Mouse (Mus musculus) adrenal gland, adult 8-10 months (tissue): ENCODE measurements around the gene Mical3. TPM values are rescaled to one million over a fixed set of nuclear protein-coding genes. Genes with fewer than 3 reads are reported as not detected.
A peak's percentile ranks its signal among the peaks of the same experiment; 100 is the strongest.

Source experiments
- DNase-seq: peaks from one replicate; pipeline ENCODE4 v3.0.0; 2022
- total RNA-seq, 4 experiments: library from RNA; stranded (reverse); gene quantifications; 2 replicates each; pipeline ENCODE4 v1.2.4; 2022

Gene Mical3
- total RNA-seq, 4 experiments from 2014 or later = 41.6 to 78.2 (median 55.4) TPM

DNA sequence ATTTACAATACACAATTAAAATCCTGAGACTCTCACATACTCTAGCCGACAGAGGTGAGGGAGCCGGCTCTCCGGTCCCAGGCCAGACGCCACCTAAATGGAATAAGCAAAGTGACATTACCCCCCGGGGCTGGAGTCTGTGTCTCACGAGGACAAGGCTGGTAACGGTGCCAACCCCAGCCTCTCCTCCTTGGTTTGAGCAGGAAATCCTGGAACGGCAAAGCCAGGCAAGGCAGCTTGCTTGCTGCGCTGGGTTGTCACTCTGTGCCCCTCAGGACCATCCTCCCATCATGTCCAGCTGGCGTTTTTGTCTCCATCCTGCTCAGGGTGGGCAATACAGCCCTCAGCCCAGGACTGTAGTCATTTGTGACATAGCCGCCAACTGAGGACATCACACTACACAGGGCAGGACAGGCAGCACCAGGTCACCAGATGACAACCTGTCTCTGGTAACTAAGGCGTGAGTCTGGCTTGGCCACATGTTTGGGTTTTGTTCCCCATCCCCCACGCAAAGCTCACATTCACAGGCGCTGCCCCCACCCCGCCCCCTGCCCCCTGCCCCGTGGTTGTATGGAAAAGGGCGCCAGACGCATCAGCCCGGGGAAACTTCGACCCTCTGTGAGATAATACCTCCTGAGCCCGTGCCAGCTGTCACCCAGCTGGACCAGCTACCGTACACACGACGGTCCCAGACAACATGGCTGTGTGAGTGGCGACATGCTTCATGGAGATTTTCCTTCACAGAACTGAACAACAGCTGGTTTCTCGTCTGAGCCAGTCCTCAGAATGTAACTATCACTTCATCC lies 49.3 kb downstream of the Mical3 start:
- no peak for DNase-seq

DNA sequence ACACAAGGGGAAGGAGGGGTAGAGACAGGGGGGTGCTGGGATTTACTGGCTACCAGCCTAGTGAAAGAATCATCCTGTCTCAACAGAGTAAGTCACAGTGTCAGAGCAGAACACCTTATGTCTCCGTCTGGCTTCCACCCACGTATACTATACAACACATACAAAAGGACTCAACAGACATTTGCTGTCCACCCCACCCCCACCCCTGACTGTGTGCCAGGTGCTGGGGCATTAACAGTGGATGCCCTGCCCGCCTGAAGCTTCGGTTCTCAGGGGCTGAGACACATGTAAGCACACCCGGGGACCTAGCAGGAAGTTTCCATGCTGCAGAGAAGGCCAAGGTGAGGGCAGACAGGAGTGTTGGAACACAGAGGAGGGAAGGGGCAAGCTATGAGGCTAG lies 52.6 kb downstream of the Mical3 start:
- DNase-seq = no peak

DNA sequence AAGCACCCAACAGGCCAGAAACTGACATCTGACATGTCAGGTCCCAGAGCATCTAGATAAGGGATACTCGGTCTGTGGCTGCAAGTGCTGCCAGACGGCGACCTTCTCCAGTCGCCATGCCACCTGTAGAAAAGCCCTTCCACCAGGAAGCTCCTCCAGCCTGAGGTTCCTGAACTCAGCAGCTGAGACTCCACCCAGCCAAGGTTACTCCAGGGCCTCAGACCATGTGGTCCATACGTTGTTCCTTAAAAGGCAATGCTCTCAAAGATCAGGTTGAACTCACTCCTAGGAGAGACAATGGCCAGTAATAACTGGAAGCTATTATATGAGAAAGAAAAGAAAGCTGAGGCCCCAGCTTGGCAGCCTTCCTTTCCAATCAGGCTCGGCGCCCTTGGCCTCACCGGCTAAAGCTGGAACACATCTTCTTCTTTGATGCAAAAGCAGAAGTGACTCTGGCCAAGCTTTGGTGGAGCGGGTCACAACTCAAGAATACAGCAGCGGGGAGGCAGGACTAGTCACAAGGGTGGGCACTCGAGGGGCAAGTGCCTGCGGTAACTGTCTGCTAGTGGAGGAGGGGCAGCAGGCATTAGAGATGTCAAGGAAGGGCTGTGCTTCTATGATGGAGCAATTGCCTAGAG lies 53.8 kb downstream of the Mical3 start:
- no peak for DNase-seq

DNA sequence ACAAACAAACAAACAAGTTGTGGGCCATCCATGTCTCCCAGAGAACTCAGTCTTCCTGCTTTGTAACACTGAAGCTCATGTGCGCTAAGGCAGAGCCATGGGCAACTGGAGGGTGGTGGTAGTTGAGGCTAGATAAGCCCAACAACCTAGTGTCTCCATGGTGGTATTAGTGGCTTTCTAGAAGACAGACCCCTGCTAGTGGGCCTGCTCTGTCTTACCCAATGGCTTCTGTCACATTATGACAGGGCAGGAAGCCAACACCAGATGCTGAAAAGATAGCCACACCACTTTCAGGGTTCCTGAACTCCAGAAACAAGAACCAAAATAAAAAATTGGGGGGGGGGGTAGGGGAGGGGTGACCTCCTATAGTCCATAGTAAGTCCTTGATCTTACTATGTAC lies 55.0 kb downstream of the Mical3 start:
- no peak for DNase-seq

DNA sequence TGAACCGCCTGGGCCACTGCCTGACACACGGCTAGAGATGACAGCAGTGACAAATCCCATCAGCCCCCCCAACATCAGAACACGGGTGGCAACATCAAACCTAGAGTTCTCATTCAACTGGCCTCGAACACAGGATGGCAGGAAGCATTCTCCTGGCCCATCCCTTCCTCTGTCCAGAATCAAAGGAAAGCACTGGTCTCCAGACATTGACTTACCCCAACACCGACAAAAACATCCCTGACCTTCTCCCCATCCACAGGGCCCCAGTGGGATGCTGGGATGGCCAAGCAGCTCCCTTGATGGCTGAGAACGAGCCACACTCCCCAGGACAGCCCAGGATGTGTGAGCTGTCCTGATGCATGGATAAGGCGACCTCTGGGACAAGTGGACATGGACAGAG lies 57.5 kb downstream of the Mical3 start:
- DNase-seq = no peak

DNA sequence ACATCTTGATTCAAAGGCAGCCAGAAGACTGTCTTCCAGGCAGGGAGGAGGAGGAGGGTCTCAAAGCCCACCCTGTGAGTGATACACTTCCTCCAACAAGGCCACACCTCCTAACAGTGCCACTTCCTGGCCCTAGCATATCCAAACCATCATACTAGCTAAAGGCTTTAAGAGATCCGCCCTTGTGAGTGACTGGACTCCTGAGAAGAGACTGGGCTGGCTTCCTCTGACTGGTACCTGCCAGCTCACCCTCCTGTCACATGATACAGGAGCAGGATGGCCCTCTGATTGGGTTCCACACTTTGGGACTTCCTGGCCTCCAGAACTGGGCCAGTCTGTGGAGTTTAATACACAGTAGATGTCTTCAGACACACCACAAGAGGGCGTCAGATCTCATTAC lies 58.2 kb downstream of the Mical3 start:
- DNase-seq = no peak

DNA sequence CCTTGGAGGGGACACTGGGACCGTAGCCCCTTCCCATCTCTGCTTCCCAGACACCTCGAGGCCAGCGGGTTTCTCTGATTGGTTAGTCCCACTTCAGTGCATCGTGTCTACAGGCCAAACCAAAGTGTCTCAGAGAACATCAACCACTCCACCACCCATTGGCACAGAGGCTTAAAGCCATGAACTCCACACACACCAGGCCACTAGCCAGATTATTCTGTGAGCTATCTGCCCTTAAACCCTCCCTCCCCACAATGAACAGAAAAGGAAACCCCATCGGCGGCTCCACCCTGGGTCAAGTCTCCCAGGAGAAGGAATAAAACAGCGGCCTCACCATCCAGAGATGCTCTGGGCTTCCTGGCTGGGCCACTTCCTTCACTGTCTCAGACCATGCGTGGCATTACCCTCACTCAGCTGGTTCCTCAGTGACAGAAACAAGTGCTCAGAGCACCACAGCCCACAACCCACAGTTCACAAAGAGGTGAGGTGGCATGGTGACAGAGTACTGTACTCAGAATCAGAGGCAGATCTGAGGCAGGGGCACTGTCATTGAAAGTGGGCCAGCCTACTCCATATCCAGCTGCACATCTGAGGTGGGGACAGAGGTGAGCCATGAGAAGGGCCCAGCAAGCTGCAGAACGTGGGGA lies 60.1 kb downstream of the Mical3 start:
- DNase-seq = no peak

DNA sequence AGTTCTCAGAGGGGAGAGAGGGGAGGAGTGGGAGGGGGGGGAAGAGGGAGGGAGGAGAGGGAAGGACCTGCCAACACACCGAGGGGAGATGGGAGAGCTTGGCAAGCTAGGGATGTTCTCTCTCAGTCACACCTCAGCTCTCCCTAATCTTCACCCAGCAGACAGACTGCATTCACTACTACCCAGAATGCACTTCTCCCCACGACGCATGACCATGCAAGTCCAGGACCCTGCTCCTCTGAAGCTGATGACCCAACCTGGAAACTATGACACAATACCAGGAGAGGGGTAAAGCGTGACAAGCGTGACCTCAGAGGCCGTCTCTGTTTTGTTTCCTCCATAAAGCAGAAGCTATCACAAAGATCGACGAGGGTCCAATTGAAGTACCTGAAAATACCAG lies 61.6 kb downstream of the Mical3 start:
- DNase-seq = no peak

DNA sequence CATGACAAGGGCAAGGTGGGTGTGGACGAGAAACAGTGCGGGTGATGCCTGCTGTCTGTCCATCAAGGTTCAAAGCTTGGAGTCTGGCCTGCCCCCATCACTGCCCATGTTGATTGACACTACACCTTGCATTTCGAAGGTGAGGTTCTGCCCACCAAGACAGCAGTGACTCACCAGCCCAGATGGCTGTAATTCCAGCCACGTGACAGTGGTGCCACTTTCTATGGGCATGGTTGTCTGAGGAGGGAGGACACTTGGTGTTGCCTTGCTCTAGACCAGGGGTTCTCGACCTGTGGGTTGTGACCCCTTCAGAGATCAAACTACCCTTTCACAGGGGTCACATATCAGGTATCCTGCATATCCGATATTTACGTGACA lies 62.7 kb downstream of the Mical3 start:
- no peak for DNase-seq

GRCm38 (mm10) chr6:121067426-121068086 lies 63.2 kb downstream of the Mical3 start:
- DNase-seq = no peak

DNA sequence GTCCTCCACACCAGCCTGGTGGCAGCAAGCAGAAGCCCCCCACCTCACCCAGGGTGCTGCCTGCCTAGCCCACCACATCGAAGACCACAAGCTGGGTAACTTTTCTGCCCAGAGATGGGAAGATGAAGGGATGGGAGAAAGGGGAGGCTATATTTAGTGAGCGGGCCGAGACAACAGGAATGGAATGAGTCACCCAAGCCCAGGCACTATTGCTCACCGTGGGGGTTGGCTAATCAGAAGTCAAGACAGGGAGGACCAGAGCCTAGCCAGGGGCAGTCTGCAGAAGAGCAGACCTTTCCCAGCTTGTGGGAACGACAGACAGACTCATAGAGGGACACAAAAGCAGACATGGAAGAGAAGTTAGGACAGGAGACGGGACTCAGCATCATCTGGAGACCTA lies 64.0 kb downstream of the Mical3 start:
- peak; percentile 40 for DNase-seq

DNA sequence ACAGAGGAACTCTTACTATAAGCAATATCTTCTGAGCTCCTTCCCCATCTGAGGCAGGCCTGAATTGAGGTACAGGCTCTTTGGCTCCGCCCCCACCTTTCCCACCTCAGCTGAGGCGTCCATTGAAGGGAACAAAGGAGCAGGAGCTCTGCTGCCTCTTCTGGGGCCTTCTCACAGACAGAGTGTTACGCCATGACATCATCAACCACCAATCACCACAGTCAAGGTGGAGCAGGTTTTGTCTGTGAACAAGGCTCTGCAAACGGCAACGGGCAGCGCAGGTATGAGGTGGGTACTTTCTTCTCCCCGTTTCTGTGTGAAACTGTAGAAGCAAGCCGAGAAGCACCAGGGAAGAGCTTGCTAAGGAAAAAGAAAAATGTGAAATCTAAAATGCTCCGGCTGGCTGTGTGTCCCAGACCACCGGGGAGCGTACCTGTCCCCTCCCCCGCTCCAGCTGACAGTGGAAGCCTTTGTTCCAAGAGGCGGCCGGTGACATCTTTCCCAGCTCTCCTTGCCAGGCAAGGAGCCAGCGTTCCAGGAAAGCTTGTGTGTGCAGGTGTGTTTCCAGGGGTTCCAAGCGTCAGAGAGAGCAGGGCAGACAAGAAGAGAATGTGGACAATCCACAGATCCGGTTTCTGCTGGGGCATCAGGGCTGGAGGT lies 66.3 kb downstream of the Mical3 start:
- DNase-seq = no peak

DNA sequence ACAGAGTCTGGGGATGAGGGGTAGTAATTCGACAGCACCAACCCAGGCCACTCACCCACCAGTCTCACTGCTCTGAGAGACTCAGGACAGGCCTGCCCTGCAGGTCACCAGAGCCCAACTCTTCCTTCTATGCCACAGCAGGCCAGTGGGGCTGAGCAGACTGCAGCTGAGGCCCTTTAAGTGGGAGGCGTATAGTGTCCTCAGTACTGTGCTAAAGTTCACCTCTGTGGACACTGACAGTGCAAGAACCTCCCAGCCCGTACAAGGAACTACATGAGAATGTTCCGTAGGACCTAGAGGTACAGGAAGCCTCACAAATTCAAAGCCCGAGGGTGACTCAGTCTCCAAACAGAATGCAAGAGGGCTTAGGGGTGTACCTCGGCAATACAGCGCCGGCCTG lies 67.0 kb downstream of the Mical3 start:
- no peak for DNase-seq

DNA sequence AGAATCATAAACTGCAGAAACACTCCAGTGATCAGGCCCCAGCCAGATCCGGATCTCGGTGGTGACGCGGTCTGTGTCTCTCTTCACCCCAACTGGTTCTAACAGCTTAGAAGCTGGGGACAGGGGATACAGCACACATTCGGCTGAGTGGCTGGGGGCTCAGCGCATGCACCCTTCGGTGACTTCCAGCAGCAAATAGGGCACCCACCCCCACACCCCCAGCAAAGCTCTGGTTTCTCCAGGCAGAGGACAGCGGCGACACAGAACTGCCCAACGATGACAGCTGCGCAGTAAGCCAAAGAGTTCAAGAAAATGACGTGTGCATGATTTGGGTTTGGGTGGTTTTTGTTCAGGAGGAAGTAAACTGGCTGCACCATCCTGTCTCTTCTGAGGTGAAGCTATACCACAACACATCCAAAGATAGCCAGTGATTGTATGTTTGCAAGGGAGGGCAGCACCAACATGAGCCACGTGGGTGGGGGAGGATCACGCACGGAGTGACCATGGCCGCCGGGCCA lies 67.8 kb downstream of the Mical3 start:
- DNase-seq = no peak

GRCm38 (mm10) chr6:121058039-121058438 lies 72.8 kb downstream of the Mical3 start:
- DNase-seq = no peak

GRCm38 (mm10) chr6:121057181-121057956 lies 73.4 kb downstream of the Mical3 start:
- peak; percentile 30 for DNase-seq

GRCm38 (mm10) chr6:121055496-121055895 lies 75.3 kb downstream of the Mical3 start:
- no peak for DNase-seq

DNA sequence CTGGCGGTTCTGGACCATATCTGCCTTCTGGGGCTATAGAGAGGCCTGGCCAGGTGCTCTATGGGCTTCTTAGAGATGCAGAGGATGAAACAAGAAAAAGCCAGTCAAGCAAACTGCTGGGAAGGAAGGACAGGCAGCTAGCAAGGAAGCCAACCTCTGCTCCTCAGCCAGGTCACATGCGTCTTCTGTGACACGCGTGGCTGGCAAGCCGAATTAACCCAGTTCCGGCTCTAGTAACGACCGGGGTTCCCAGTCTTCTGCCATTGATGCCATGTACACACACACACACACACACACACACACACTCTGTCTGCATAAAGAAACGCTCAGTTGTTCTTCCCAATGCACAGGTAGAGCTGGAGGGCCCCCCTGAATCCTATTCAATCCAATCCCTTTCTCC lies 75.9 kb downstream of the Mical3 start:
- DNase-seq = no peak

DNA sequence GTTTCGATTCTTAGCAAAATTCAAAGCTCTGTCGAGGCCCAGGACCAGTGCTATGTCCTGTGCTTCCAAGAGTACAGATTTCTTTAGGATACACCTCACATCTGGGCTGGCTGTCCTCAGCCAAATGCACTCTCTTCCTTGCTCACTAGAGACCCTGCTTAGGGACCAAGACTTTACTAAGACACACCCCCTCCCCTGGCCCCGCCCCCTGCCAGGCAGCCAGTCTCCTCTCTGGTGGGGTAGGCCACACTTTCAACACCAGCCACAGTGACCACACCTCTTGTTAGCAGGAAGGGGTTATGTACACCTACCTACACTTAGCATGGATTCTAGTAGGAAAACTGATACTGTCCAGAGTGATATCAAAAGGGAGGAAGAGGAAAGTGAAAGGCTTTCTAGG lies 76.5 kb downstream of the Mical3 start:
- no peak for DNase-seq

DNA sequence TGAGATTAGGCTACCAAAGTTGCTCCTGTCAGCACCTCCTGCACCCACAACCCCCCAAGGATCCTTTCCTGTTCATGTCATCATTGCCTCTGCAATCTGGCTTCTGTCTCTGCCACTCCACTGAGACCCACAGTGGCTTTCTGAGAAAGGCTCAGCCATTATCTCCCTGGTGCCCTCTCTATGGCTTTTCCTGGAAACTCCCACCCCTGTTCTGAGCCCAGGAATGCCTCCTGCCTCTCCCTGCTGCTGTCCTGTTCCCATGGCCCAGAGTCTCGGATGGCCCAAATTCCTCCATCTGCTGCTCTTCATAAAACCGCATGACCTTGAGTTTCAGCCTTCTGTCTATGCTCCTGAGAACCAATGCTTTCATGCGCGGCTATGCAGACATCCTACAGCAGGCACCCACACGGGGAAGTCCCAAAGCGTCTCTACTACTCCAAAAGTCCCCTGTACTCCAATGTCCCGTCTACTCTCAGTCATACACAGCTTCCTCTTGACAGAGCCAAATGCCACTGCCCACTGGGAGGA lies 77.2 kb downstream of the Mical3 start:
- DNase-seq = no peak

DNA sequence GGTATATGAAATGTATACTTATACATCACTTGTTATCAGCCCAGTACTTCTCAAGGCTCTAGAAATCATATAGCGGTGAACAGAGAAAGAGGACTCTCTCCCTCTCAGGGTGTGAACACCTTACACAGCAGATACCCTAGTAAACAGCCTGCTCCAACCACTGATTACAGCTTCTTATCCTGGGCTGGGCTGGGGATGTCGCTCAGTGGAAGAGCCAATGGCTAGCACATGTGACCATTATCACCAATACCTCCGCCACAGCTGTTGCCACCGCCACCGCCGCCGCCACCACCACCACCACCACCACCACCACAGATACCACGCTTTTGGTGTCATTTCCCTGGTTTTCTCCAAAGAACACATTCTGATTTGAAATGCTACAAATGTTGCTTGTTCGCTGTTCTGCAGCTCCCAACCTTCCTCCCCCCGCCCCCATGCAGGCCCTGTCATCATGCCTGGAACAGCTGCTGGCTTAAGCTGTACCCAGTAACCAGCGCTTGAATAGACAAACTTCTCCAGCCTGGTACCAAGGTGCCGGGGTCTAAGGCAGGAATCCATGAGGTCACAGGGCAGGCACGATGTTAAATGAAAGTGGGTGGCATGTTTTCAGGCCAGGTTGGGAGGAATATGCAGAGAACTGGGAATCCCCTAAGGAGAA lies 78.7 kb downstream of the Mical3 start:
- no peak for DNase-seq
